Mouse (Mus musculus): ENCODE measurements at regions not wholly inside any gene's neighbourhood (a gene's known extent, or its start where the extent isn't known, plus 50 kb on each side); places are given as distances from the start of the nearest gene placed in this dataset.

- DNase-seq, result no peak
Observed at GRCm38 (mm10) chr9:47133454-47133853, 134.9 kb downstream of the Gm4791 start.

- DNase-seq, result no peak
Observed at GRCm38 (mm10) chr9:47133873-47134272, 135.3 kb downstream of the Gm4791 start.

- no peak for DNase-seq
Observed at GRCm38 (mm10) chr9:47134479-47134878, 135.9 kb downstream of the Gm4791 start.

GRCm38 (mm10) chr9:47136641-47137040 lies 138.1 kb downstream of the Gm4791 start:
- DNase-seq, result no peak

GRCm38 (mm10) chr9:47153471-47153870 lies 154.9 kb downstream of the Gm4791 start:
- DNase-seq, result no peak

GRCm38 (mm10) chr9:47165480-47166131 lies 167.1 kb downstream of the Gm4791 start:
- DNase-seq, result no peak

GRCm38 (mm10) chr9:47167681-47168240 lies 169.2 kb downstream of the Gm4791 start:
- DNase-seq, result no peak

GRCm38 (mm10) chr9:47176044-47176443 lies 177.5 kb downstream of the Gm4791 start:
- no peak for DNase-seq

GRCm38 (mm10) chr9:47218101-47218500 lies 219.6 kb downstream of the Gm4791 start:
- no peak for DNase-seq

GRCm38 (mm10) chr9:47223536-47223935 lies 225.0 kb downstream of the Gm4791 start:
- DNase-seq, result no peak

GRCm38 (mm10) chr9:47224249-47224648 lies 225.7 kb downstream of the Gm4791 start:
- DNase-seq, result no peak

GRCm38 (mm10) chr9:47226476-47227271 lies 228.1 kb downstream of the Gm4791 start:
- DNase-seq, result peak; percentile 9

- DNase-seq, result no peak
Observed at GRCm38 (mm10) chr9:47227298-47227697, 228.8 kb downstream of the Gm4791 start.

- no peak for DNase-seq
Observed at GRCm38 (mm10) chr9:47228736-47229135, 230.2 kb downstream of the Gm4791 start.

- DNase-seq, result no peak
Observed at GRCm38 (mm10) chr9:47229296-47229695, 230.8 kb downstream of the Gm4791 start.

- no peak for DNase-seq
Observed at GRCm38 (mm10) chr9:47240950-47241349, 242.4 kb downstream of the Gm4791 start.

GRCm38 (mm10) chr9:47242051-47242450 lies 243.5 kb downstream of the Gm4791 start:
- no peak for DNase-seq

- no peak for DNase-seq
Observed at GRCm38 (mm10) chr9:47242526-47242925, 244.0 kb downstream of the Gm4791 start.

- DNase-seq, result no peak
Observed at GRCm38 (mm10) chr9:47249029-47249428, 250.5 kb downstream of the Gm4791 start.

GRCm38 (mm10) chr9:47251160-47251559 lies 252.6 kb downstream of the Gm4791 start:
- DNase-seq, result no peak

- DNase-seq, result no peak
Observed at GRCm38 (mm10) chr9:47253836-47254657, 255.5 kb downstream of the Gm4791 start.

GRCm38 (mm10) chr9:47265946-47266490 lies 264.0 kb upstream of the Cadm1 start:
- peak; percentile 37 for DNase-seq

Data from gastrocnemius, postnatal 10 days (tissue).